Mouse (Mus musculus) R1 (cell line): ENCODE results near the gene Sema4c.

Source experiments
- DNase-seq: peaks from one replicate; pipeline ENCODE4 v3.0.0-alpha.2; 2018; ENCODE audit warnings: low read depth, low spot score

The Sema4c gene

DNA sequence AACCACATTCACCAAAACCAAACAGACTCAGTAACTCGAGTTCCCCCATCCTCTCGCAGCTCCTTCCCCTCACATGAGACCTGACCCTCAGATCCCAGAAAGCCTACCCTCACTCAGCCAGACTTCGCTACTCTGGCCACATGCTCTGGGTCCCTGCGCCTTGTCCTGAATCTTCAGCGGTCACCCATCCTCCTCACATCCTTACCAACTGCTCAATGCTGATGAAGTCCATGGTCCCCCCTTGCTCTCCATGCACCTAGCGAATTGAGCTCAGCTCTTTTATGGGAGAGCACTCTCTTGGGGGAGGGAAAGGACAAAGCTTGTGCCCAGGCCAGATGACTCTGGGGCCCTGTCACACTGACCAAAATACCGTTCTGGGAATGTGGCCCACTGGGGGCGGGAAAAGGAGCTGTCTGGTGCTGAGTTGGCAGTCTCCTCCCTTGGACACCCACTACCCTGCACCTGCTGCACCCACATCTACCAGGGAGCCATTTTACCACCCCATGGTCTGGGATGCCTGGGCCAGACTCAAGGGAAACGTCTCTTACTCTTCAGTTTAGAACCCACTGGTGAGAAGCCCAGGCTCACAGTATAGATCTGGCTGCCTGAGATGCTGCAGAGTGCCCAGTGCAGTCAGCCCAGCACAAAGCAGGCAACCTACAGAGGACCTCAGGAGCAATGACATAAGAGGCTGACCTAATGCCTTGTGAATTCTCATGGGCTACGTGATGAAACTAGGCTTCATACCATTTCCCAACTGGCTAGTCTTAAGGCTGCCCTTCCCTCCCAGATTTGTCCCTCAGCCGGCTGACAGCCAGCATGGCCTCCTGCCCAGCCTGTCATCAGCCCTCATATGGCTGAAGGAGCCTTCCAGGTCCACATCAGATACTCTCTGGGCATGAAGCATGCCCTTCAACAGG, 22.4 kb downstream of the Sema4c start:
- no peak for DNase-seq

DNA sequence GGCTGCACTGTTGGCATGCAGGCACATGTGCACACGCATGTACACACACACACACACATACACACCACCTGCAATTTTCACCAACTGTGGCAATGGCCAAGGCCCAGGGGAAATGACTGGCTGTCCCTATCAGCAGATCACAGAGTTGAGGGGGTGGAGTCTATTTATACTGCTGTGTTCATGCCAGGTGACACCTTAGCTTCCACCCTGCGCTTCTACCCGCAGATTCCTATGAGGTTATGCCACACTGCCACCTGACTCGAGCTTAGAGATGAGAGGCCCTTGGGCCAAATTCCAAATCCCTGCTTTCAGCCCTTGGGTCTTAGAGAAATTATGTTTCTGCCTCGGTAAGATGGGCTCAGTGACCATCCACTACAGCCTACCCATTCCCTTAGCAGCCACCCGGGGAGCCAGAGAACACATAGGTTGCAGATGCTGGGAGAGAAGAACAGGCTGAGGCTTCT, 23.5 kb downstream of the Sema4c start:
- DNase-seq: no peak

DNA sequence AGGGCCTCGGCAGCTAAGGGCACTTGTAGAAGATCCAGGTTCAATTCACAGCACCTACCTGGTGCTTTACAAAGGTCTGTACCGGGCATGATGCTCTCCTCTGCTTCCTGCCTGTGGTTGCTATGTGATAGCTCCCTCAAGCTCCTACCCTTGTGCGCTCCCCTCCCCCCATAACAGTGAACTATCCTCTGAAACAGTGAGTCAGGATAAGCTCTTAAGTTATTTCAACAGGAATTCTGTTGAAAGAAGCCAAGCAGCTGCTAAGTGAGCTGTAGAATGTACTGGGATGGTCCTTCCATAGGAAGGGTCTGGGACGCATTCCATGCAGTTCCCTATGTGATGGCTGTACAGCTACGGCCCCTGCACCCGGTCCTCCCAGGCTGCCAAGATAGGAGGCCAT, 24.6 kb downstream of the Sema4c start:
- DNase-seq: peak; percentile 43

DNA sequence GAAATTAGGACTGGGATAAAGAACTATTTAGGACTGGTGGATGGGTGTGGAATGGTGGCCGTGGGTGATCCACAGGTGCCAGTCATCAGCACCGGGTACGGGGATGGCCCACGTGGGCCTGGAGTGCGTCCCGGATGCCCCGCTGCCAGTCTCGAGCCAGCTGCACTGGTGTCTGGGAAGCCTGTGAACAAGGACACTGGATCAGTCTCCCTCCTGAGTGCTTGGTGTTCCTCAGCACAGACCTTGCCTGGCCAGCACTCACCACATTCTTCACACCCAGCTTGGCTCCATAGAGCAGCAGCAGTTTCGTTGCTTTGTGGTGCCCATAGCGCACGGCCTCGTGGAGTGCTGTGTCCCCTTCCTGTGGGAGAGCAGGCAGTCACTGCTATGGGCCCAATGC, 26.7 kb downstream of the Sema4c start:
- no peak for DNase-seq

DNA sequence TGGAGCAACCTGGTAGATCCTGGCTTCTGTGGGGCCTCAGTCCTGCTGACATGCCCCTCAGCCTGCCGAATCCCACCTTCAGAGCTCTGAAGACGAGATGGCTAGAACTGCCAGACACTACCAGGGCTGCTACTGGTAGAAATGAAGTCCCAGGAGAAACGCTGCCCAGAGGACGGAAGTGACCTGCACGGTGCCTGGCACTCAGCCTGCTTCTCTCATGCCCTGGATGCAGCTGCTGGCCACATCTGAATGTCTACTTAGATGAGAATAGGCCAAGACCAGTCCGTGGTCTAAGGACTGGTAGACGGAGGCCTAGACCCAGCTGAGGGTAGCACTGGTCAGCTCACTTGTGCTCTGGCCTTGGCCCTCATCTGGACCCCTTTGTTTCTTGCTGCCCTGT, 27.2 kb downstream of the Sema4c start:
- no peak for DNase-seq

DNA sequence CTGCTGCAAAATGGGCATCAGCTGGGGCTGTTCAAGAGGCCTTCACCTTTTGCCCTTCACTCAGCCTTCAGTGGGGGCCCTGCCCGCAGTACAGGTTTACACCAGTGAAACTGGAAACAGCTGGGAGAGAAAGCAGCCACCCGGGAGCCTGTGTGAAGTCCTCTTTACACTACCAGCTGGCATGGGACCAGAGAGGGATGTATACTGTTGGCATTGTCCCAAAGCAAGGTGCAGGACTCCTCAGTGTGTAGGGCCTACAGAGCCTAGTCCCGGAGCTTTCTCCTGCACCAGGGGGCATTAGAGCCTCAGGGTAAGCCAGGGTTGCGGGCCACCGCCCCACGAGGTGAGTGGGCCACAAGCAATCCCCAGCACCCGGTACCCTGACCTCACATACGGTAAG, 27.7 kb downstream of the Sema4c start:
- no peak for DNase-seq

DNA sequence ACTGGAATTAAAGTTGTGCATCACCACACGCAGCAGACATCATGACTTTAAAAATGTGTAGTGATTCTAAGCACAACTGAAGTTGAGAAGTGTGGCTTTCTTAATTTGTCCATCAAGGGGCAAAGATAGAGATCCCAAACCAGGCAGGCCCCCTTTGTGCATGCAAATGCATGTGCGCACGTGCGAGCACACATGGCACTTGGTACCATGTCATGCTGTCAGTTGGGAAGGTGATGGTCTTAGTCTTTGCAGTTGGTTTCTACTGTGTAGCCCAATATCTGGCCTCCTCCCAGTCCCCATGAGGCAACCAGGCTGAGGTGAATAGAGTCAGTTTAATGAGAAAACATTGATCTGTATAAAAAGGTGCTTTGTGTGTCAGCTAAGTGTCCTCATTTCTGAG, 28.3 kb downstream of the Sema4c start:
- no peak for DNase-seq

DNA sequence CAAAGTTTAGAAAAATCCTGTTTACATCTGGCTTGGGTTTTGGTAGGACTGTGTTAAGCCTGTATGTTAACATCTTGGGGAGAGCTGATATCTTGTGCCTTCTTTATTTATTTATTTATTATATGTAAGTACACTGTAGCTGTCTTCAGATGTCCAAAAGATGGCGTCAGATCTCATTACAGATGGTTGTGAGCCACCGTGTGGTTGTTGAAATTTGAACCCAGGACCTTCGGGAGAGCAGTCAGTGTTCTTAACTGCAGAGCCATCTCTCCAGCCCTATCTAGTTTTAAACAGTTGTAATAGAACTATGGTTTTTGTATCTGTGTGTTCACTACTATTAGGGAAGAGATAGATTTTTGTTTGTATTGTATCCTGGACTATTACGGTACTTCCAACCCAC, 28.9 kb downstream of the Sema4c start:
- no peak for DNase-seq

DNA sequence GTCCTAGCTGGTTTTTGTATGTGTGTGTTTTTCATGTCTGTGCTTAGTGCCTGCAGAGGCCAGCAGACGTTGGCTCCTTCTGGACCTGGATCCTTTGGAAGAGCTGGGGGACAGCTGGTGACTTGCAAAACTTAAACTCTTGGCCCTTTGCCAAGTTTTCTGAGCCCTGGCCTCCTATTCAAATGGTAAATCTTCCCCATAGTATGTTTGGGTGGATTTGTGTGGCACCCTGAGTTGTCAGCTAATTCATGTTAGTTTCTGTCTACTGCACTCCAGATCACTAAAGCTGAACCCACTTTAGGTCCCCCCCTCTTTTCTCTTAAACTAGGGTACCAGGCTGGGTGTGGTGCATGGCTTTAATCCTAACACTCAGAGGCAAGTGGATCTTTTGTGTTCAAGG, 29.8 kb downstream of the Sema4c start:
- DNase-seq: peak; percentile 74

DNA sequence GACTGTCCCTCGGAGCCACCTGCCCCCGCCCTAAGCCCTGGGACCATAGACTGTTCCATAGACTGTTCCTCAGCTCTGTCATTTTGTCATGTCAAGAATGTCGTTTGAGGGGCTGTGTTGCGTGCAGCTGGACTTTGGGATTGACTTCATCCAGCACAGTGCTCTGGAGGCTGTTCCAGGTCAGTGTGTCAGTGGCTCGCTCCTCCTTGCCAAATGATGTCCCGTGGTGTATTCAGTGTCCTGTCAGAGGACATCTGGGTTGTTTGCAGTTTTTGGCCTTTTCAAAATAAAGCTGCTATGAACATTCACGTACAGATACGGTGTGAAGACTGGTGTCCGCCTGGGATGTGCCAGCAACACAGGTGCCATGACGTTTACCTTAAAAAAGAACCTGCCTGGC, 31.2 kb downstream of the Sema4c start:
- DNase-seq: no peak

DNA sequence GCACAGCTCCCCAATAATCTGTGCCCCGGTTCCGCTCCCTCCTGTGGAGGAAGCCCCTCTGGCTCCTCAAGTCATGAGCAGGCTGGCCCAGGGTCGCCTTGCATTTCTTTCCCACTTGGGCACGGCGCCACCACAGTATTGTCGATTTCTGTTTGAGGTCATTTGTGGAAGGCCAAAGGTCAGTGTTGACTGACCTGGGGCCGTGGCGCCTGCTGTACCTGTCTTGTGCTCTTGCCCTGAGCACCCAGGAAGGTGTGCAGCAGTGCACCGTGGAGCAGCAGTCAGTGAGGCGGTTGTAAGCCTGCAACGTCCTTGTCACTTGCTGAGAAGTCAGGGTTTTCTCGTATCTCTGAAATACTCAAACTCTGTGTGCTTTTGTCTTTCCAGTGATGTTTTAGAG, 32.4 kb downstream of the Sema4c start:
- DNase-seq: no peak

DNA sequence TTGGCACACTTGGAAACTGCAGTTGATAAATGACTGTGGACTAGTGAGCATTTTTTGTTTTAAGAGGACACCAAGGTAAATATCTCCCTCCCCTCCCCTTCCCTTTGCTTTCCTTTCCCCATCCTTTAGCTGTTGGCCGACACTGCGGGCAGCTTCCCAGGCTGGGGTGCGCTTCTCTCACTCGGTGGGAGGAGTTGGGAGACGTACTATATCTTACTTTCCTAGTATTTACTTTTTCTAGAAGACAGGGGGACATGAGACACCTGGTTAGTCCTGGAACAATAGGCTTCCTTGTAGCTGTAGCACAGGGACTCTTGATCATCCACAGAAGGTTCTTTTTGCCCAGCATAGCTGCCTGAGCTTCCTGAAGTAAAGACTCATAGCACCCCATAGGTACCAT, 34.1 kb downstream of the Sema4c start:
- DNase-seq: no peak

DNA sequence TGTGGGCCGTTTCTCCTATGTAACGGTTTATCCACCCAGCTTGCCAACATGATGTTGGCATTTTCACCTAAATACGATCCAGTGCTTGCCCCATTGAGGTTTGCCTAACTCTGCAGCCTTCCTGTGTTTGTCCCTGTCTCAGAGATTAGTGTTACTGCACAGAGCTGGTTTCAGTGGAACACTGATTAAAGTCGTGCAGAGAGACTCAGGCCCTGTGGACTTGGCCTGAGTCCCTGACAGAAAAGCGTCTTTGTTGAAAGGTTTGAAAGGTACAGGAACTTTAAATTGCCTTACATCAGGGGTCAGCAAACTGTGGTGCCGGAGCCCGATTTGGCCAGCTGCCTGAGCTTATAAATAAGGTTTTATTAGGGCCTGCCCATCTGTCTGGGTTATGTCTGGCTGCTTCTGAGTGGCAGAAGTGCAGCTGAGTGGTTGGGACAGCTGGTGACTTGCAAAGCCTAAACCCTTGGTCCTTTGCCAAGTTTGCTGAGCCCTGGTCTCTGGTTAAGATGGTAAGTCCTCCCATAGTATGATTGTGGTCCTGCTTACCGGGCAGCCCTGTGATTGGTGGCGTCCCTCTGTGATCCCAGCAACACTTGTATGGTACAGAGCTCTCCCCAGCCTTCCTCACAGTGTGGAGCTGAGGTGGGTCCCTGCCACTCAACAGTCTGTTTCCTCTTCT, 34.7 kb downstream of the Sema4c start:
- DNase-seq: no peak

DNA sequence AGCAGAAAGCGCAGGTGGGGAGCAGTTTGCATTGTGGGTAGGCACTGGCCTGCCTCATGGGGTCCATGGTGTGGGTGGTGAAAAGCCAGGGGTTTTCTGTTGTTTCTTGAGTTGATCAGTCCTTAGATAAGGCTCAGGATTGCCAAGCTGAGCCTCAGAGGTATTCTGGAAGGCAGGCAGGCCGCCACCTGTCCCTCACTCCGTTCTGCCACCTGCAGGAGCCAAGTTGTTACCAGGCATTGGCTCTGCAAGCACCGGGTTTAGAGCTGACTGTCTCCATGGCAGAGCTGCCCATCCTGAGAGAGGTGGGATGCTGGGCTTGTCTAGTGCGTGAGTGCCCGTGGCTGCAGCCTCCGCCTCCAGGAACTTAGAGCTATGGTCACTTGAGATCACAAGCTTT, 35.9 kb downstream of the Sema4c start:
- no peak for DNase-seq

DNA sequence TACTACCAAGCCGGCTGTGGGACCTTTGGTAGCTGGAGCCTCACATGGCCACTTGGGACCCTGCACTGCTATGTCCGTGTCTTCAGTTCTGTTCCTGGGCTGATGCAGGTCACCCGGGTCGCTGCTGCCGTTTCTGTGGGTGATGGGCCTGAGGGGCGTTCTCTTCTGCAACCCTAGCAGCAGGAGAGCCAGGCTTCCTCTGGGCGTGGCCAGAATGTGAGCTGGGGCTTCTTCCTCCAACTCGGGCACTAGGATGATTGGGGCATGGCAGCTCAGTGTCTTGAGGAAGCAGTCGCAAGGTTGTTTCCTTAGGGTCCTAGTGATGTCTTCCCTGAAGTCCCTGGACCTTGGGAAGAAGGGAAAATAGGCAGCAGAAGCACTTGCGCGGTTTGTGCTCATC, 38.5 kb downstream of the Sema4c start:
- DNase-seq: peak; percentile 63

DNA sequence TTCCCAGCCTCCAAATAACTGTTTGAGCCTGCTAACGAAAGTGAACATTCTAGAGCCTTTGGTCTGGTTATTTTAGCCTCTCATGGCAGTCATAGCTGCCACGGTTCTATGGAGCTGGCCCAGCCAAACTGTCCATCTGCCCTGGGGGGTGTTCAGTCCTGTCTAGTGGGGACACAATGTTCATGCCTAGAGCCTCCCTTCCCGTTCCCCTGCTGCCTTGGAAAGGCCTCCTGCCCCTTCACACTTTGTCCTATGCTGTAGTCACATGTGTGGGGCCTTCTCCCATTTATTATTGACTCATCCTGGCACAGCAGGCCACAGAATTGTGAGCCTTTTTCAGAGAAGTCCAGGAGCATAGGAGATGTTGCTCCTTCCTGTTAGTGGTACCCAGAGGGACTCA, 39.9 kb downstream of the Sema4c start:
- no peak for DNase-seq

DNA sequence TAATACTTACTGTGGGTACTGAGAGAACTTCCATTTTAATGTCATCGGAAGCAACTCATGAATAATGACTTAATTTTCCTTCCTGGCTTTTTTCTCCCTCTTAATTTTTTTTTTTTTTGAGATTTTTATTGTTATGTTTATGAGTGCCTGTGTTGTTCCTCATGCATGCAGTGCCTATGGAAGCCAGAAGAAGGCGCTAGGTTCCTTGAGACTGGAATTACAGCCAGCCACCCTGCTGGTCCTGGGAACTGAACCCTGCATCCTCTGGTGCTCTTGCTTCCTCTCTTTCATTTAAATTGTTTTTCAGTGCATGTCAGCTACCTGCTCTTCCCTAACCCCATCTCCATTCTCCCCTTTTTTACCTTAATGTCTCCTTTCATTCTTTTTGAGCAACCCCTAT, 44.4 kb downstream of the Sema4c start:
- DNase-seq: peak; percentile 89

DNA sequence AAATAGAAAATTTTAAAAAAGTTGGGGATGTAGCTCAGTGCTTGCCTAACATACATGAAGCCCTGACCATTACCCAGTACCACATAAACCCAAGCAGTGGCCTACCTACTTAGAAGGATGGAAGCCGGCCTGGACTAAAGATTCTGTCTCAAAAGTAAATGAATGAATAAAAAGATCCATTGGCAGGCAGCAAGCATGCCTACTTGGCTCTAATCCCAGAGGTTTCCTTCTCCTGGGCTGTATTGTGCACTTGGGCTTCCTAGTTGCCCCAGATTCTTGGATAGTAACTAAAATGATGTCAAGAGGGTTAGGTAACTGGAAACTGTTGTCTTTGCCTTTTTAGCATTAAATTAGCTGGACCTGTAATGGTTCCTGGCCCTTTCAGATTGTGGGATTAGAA, 44.8 kb downstream of the Sema4c start:
- DNase-seq: no peak

DNA sequence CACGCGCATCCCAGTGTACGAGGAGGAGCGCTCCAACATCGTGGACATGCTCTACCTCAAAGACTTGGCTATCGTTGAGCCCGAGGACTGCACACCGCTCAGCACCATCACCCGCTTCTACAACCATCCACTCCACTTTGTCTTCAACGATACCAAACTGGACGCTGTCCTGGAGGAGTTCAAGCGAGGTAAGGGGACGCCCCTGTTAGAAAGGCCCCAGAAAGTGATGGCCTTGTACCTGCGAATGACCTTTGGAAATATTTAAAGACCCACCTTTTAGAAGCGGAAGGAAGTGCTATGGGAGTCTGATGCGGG, 45.2 kb downstream of the Sema4c start:
- DNase-seq: no peak

DNA sequence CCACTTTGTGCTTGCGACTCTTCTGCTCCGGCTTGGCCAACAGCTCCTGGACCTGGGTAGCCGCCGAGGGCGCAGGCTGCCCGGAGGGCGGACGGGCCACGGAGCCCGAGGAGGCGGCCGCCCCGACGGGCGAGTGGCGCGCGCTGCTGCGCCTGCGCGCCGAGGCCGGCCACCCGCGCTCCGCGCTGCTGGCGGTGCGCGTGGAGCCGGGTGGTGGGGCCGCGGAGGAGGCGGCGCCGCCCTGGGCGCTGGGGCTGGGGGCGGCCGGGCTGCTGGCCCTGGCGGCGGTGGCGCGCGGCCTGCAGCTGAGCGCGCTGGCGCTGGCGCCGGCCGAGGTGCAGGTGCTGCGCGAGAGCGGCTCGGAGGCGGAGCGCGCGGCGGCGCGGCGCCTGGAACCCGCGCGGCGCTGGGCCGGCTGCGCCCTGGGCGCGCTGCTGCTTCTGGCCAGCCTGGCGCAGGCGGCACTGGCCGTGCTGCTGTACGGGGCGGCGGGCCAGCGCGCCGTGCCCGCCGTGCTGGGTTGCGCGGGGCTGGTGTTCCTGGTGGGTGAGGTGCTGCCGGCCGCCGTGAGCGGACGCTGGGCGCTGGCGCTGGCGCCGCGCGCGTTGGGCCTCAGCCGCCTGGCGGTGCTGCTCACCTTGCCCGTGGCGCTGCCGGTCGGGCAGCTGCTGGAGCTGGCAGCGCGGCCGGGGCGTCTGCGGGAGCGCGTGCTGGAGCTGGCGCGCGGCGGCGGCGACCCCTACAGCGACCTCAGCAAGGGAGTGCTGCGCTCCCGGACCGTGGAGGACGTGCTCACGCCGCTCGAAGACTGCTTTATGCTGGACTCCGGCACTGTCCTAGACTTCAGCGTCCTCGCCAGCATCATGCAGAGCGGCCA, 45.8 kb downstream of the Sema4c start:
- DNase-seq: peak; percentile 62

DNA sequence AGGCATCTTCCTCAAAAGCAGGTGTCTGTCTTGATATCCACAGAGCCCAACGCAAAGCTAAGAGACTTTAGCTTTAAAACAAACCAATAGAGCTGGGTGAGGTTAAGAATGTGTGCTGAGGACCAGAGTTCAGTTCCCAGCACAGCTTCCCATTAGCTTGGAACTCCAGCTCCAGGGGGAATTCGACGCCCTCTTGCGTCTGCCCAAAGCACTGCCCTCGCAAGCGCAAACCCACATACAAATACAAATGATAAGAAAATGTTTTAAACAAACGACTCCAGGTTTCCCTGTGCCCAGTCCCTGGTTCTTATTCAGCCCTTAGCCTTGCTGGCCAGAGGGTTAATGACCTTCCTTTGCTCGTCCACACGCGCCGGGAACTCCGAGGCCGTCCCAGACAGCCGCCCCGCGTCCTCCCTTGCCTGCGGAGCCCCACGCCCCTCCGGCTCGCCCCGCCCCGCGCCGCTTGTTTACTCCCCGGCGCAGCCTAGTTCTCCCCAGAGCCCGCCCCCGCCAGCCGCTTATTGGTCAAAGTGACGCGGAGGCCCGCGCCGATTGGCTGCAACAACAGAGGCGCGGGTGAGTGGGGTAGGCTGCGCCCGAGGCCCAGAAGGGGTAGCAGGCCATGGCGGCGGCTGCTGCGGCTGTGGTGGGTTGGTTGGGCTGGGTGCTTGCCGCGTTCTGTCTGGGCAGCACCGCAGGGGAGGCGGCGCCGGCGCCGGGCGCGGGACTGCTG, 46.7 kb downstream of the Sema4c start, which contains the start of gene Cnnm3:
TSS of gene Cnnm3 (plus strand) at position 579 of the 733 bp plus-strand sequence.
- peak; percentile 98 for DNase-seq
